Mouse (Mus musculus): ENCODE measurements at regions not wholly inside any gene's neighbourhood (a gene's known extent, or its start where the extent isn't known, plus 50 kb on each side); places are given as distances from the start of the nearest gene placed in this dataset.

- Histone ChIP-seq H3K27ac (ENCODE audit: low read depth, low read length) (no peak overlapping the region), H3K36me3 (ENCODE audit: insufficient read depth, low read length) (no peaks in the 10 kb centered on the region), H3K9ac (replicated peaks; ENCODE audit: low read length, poor library complexity, severe bottlenecking) (no peak overlapping the region), H3K4me3 (ENCODE audit: low read depth, low read length) (no peak overlapping the region), H3K9me3 (ENCODE audit: low read length) (no peaks in the 10 kb centered on the region), H3K27me3 (ENCODE audit: insufficient read depth, low read length) (no peaks in the 10 kb centered on the region), H3K4me1 (ENCODE audit: insufficient read depth, low read length) (no peaks in the 10 kb centered on the region), H3K4me2 (ENCODE audit: low read depth, low read length, poor library complexity, severe bottlenecking) (no peak overlapping the region)
- 76% methylated on average over 10 of the region's 10 CpGs for WGBS
- ATAC-seq (ENCODE audit: low FRiP score) (no peak), DNase-seq (ENCODE audit: low spot score) (no peak)
- no peak for TF ChIP-seq CTCF (IDR thresholded peaks at IDR 0.05)
These were observed 206.8 kb upstream of the Ppp2r3a start for GRCm38 (mm10) chr9:101458306-101458946.

DNA sequence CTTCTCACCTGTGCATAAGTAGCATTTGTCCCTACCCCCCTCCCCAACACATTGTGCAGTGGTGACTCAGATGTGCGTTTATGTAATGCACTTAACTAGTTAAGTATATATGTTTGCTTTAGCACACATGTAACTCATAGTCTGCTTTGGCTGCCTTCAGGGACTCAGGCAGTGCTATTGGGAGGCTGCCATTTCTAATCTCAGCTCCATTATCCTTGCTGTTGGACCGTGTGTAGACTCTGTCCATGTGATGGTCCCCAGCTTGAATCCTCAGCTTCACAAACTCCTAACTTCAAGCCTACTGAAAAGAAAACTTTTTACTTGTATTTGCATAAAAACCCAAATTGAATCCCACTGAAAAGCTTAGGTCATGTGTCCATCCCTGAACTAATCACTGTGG is 194.7 kb upstream of the Ppp2r3a start:
- no peak overlapping the region for H3K4me3 ChIP-seq (ENCODE audit: low read depth, low read length)
- DNase-seq (ENCODE audit: low spot score) (no peak), ATAC-seq (ENCODE audit: low FRiP score) (no peak)
- no peak overlapping the region for H3K27ac ChIP-seq (ENCODE audit: low read depth, low read length)
- no peaks in the 10 kb centered on the region for H3K4me1 ChIP-seq (ENCODE audit: insufficient read depth, low read length)
- WGBS = 85% methylated on average over 2 of the region's 2 CpGs
- no peaks in the 10 kb centered on the region for H3K36me3 ChIP-seq (ENCODE audit: insufficient read depth, low read length)
- H3K9ac ChIP-seq (replicated peaks; ENCODE audit: low read length, poor library complexity, severe bottlenecking) = no peak overlapping the region
- no peaks in the 10 kb centered on the region for H3K27me3 ChIP-seq (ENCODE audit: insufficient read depth, low read length)
- no peak for TF ChIP-seq CTCF (IDR thresholded peaks at IDR 0.05)
- H3K4me2 ChIP-seq (ENCODE audit: low read depth, low read length, poor library complexity, severe bottlenecking) = no peak overlapping the region
- no peaks in the 10 kb centered on the region for H3K9me3 ChIP-seq (ENCODE audit: low read length)

- H3K4me3 ChIP-seq (ENCODE audit: low read depth, low read length) = no peak overlapping the region
- H3K9ac ChIP-seq (replicated peaks; ENCODE audit: low read length, poor library complexity, severe bottlenecking) = no peak overlapping the region
- H3K27ac ChIP-seq (ENCODE audit: low read depth, low read length) = no peak overlapping the region
- H3K36me3 ChIP-seq (ENCODE audit: insufficient read depth, low read length) = no peaks in the 10 kb centered on the region
- H3K4me1 ChIP-seq (ENCODE audit: insufficient read depth, low read length) = no peaks in the 10 kb centered on the region
- H3K27me3 ChIP-seq (ENCODE audit: insufficient read depth, low read length) = no peaks in the 10 kb centered on the region
- TF ChIP-seq CTCF (IDR thresholded peaks at IDR 0.05) = no peak
- no peaks in the 10 kb centered on the region for H3K9me3 ChIP-seq (ENCODE audit: low read length)
- ATAC-seq (ENCODE audit: low FRiP score) = no peak; the same call in 1 of the 2 replicates
- H3K4me2 ChIP-seq (ENCODE audit: low read depth, low read length, poor library complexity, severe bottlenecking) = no peak overlapping the region
- DNase-seq (ENCODE audit: low spot score) = peak; percentile 60
- 82% methylated on average over 5 of the region's 5 CpGs for WGBS
These were observed 194.2 kb upstream of the Ppp2r3a start for GRCm38 (mm10) chr9:101445764-101446163.

GRCm38 (mm10) chr9:101445293-101445692 is 193.7 kb upstream of the Ppp2r3a start:
- no peaks in the 10 kb centered on the region for H3K36me3 ChIP-seq (ENCODE audit: insufficient read depth, low read length)
- H3K4me1 ChIP-seq (ENCODE audit: insufficient read depth, low read length) = no peaks in the 10 kb centered on the region
- H3K27me3 ChIP-seq (ENCODE audit: insufficient read depth, low read length) = no peaks in the 10 kb centered on the region
- no peak overlapping the region for H3K9ac ChIP-seq (replicated peaks; ENCODE audit: low read length, poor library complexity, severe bottlenecking)
- TF ChIP-seq CTCF (IDR thresholded peaks at IDR 0.05) = no peak
- no peaks in the 10 kb centered on the region for H3K9me3 ChIP-seq (ENCODE audit: low read length)
- DNase-seq (ENCODE audit: low spot score) (no peak), ATAC-seq (ENCODE audit: low FRiP score) (no peak)
- H3K4me3 ChIP-seq (ENCODE audit: low read depth, low read length) = no peak overlapping the region
- no peak overlapping the region for H3K27ac ChIP-seq (ENCODE audit: low read depth, low read length)
- WGBS = 94% methylated on average over 1 of the region's 1 CpGs
- H3K4me2 ChIP-seq (ENCODE audit: low read depth, low read length, poor library complexity, severe bottlenecking) = no peak overlapping the region

GRCm38 (mm10) chr9:101439856-101440255 is 188.3 kb upstream of the Ppp2r3a start:
- H3K4me2 ChIP-seq (ENCODE audit: low read depth, low read length, poor library complexity, severe bottlenecking) = no peak overlapping the region
- WGBS = 78% methylated on average over 6 of the region's 6 CpGs
- ATAC-seq (ENCODE audit: low FRiP score) = no peak
- no peak for DNase-seq (ENCODE audit: low spot score)
- no peak overlapping the region for H3K4me3 ChIP-seq (ENCODE audit: low read depth, low read length)
- H3K36me3 ChIP-seq (ENCODE audit: insufficient read depth, low read length) = no peaks in the 10 kb centered on the region
- no peak for TF ChIP-seq CTCF (IDR thresholded peaks at IDR 0.05)
- no peaks in the 10 kb centered on the region for H3K27me3 ChIP-seq (ENCODE audit: insufficient read depth, low read length)
- H3K4me1 ChIP-seq (ENCODE audit: insufficient read depth, low read length) = no peaks in the 10 kb centered on the region
- H3K27ac ChIP-seq (ENCODE audit: low read depth, low read length) = no peak overlapping the region
- H3K9ac ChIP-seq (replicated peaks; ENCODE audit: low read length, poor library complexity, severe bottlenecking) = no peak overlapping the region
- H3K9me3 ChIP-seq (ENCODE audit: low read length) = no peaks in the 10 kb centered on the region

GRCm38 (mm10) chr9:101438564-101439180 is 187.1 kb upstream of the Ppp2r3a start:
- Histone ChIP-seq H3K4me3 (ENCODE audit: low read depth, low read length) (no peak overlapping the region), H3K4me1 (ENCODE audit: insufficient read depth, low read length) (no peaks in the 10 kb centered on the region), H3K27me3 (ENCODE audit: insufficient read depth, low read length) (no peaks in the 10 kb centered on the region), H3K4me2 (ENCODE audit: low read depth, low read length, poor library complexity, severe bottlenecking) (no peak overlapping the region), H3K36me3 (ENCODE audit: insufficient read depth, low read length) (no peaks in the 10 kb centered on the region), H3K27ac (ENCODE audit: low read depth, low read length) (no peak overlapping the region), H3K9ac (replicated peaks; ENCODE audit: low read length, poor library complexity, severe bottlenecking) (no peak overlapping the region), H3K9me3 (ENCODE audit: low read length) (no peaks in the 10 kb centered on the region)
- ATAC-seq (ENCODE audit: low FRiP score) = no peak
- no peak for TF ChIP-seq CTCF (IDR thresholded peaks at IDR 0.05)
- DNase-seq (ENCODE audit: low spot score) = no peak
- WGBS = 79% methylated on average over 12 of the region's 12 CpGs

All from midbrain, postnatal 0 days (tissue).